Mouse (Mus musculus) hindbrain, embryonic 16.5 days (tissue): ENCODE data around the gene AI182371. TPM values are rescaled to one million over a fixed set of nuclear protein-coding genes. Genes with fewer than 3 reads are reported as not detected.

ENCODE experiments used
- ATAC-seq: fragments of 200-750 bp; cut with Nextera tagmentation; 2 replicates; pipeline ENCODE4 v1.8.0; 2017; ENCODE audit warnings: moderate TSS enrichment, moderate library complexity
- H3K27ac ChIP-seq: fragments of 300-500 bp; sonication (generic); 2 replicates; pipeline ENCODE4 v1.5.1; 2014; ENCODE audit warnings: low read depth, mild to moderate bottlenecking, control low read depth, low read length, moderate library complexity
- H3K27me3 ChIP-seq: fragments of 300-500 bp; sonication (generic); replicated peaks from 2 replicates; pipeline ENCODE4 v1.6.1; 2014; ENCODE audit warnings: low read length; ENCODE audit not compliant: control insufficient read depth, insufficient read depth
- H3K36me3 ChIP-seq: fragments of 300-500 bp; sonication (generic); 2 replicates; pipeline ENCODE4 v1.6.1; 2014; ENCODE audit warnings: mild to moderate bottlenecking, low read length, moderate library complexity, mixed read lengths; ENCODE audit not compliant: control insufficient read depth, insufficient read depth
- H3K4me1 ChIP-seq: fragments of 300-500 bp; sonication (generic); 2 replicates; pipeline ENCODE4 v1.6.1; 2014; ENCODE audit warnings: low read depth, low read length; ENCODE audit not compliant: control insufficient read depth, insufficient read depth
- H3K4me2 ChIP-seq: fragments of 300-500 bp; sonication (generic); 2 replicates; pipeline ENCODE4 v1.6.1; 2014; ENCODE audit warnings: mild to moderate bottlenecking, low read length, control low read depth, moderate library complexity
- H3K4me3 ChIP-seq: fragments of 300-500 bp; sonication (generic); 2 replicates; pipeline ENCODE4 v1.5.1; 2014; ENCODE audit warnings: mild to moderate bottlenecking, low read length, control low read depth, moderate library complexity
- H3K9ac ChIP-seq: fragments of 300-500 bp; sonication (generic); 2 replicates; pipeline ENCODE4 v1.6.1; 2014; ENCODE audit warnings: low read depth, mild to moderate bottlenecking, control low read depth, low read length, moderate library complexity
- H3K9me3 ChIP-seq: fragments of 300-500 bp; sonication (generic); 2 replicates; pipeline ENCODE4 v1.6.1; 2014; ENCODE audit warnings: mild to moderate bottlenecking, low read length, moderate library complexity; ENCODE audit not compliant: control insufficient read depth
- WGBS: fragments of 180-500 bp; shearing (Covaris S2); extraction: QIAGEN DNeasy Blood & Tissue Kit; methylation state at CpG from one replicate; pipeline ENCODE4 v1.1.7; 2014; 5-methylcytosine and 5-hydroxymethylcytosine counted together
- polyA plus RNA-seq: library from polyadenylated mRNA; unstranded; fragments of >200 nt; fragmentation: Nextera tagmentation; extraction: Ambion mirVana; gene quantifications from 2 replicates; pipeline ENCODE4 v1.2.1, GENCODE M21; 2015

AI182371 gene
- polyA plus RNA-seq, 1 experiment from 2014 or later: 0.60 TPM

DNA sequence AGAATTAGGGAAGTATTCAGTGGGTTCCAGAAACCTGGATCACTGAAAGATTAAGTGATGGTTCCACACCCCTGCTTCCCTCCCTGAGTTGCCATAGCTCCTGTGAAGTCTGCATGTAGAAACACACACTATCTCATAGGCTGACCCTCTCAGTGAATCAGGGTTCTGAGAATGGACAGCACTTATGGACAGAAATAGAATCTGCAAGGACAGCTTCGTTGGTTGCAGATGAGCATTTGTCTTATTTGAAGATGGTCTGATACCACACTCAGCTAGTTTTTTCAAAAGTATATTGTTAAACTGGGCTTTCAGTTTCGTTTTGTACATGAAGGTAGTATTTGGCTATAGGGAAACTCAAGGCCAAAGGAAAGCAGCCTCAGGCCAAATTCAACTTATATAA is 9.2 kb upstream of the AI182371 start:
- H3K27me3 ChIP-seq: no peaks in the 10 kb centered on the region
- no peaks in the 10 kb centered on the region for H3K9me3 ChIP-seq
- 0 out of 2 replicates have a peak overlapping the region, but pooled peaks have one; percentile 21 for H3K4me2 ChIP-seq
- no peak for ATAC-seq
- no peaks in the 10 kb centered on the region; the same call in 1 of the 2 replicates for H3K36me3 ChIP-seq
- H3K4me3 ChIP-seq: no peak overlapping the region
- H3K4me1 ChIP-seq: 0 out of 2 replicates have a peak, but pooled peaks cover 3% of the 10 kb centered on the region
- no peak overlapping the region for H3K27ac ChIP-seq
- WGBS: 76% methylated on average over 2 of the region's 2 CpGs
- no peak overlapping the region for H3K9ac ChIP-seq

DNA sequence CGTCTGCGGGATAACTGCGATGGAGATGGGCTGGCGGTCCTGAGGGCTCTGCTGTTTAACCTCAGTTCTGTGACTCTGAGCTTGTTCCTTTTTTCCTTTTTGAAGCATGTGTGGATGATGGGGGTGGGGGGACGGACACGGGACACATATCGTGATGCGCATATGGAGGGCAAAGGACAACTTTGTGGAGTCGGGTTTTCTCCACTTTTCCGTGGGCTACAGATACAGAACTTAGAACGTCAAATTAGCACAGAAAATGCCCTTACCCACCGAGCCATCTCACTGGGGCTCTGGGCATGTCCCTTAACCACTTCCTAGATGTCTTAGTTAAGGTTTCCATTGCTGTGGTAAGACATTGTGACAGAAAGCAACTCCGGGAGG is 8.6 kb upstream of the AI182371 start:
- H3K27ac ChIP-seq: peak overlapping the region; percentile 74
- 0 out of 2 replicates have a peak, but pooled peaks have one; percentile 2 for ATAC-seq

DNA sequence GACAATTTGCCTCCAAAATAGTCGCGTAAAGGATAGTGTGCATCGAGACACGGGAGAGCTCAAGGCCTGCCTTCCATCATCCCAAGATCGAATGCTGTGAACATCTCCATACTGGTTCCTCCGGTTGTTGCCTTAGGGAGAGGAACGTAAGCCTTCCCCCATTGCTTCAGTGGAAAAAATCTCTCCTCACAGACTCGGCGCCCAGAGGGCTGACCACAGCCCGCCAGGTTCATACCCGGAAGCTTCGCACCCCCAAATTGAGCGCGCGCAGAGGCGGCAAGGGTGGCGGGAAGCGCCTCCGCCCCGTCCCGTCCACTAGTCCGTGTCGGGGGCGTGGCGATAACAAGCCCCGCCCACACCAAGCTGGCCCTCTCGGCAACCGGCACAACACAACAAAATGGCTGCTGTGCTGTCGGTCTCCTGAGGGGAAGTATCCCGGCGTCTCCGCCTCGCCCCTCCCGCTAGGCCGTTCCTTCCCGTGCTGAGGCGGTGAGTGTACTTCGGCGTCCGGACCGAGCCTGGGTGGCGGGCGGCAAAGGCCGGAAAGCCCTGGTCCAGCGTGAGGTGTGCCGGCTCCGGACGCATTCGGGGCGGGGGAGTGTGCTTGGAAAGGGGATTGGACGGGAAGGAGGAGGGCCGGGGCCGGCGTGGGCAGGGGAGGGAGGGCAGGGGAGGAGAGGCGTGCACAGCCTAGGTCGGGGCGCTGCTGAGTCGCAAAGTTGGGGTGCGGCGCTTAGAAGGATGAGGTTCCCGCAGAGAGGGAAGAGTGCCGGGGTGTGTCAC is 8.0 kb upstream of the AI182371 start, which contains the start of gene Cntrl:
TSS of gene Cntrl (plus strand) at position 352 of the 783 bp plus-strand sequence.
- WGBS: under 1% methylated on average over 59 of the region's 62 CpGs
- Histone ChIP-seq H3K27me3 (no peaks in the 10 kb centered on the region), H3K4me1 (0 out of 2 replicates have a peak, but pooled peaks cover 3% of the 10 kb centered on the region), H3K4me3 (peak within 1 kb of the TSS; percentile 54), H3K9ac (peak within 1 kb of the TSS; percentile 73), H3K4me2 (peak within 1 kb of the TSS; percentile 81), H3K9me3 (no peaks in the 10 kb centered on the region), H3K27ac (peak within 1 kb of the TSS; percentile 74), H3K36me3 (no peaks in the 10 kb centered on the region)
- ATAC-seq: peak; percentile 97

More for the DNA sequence above, 8.6 kb upstream of the AI182371 start:
- Histone ChIP-seq H3K9ac (peak overlapping the region; percentile 73), H3K27me3 (no peaks in the 10 kb centered on the region), H3K36me3 (no peaks in the 10 kb centered on the region), H3K4me2 (peak overlapping the region; percentile 81), H3K4me1 (0 out of 2 replicates have a peak, but pooled peaks cover 3% of the 10 kb centered on the region), H3K9me3 (no peaks in the 10 kb centered on the region), H3K4me3 (peak overlapping the region; percentile 54)
- 2% methylated on average over 13 of the region's 13 CpGs for WGBS

DNA sequence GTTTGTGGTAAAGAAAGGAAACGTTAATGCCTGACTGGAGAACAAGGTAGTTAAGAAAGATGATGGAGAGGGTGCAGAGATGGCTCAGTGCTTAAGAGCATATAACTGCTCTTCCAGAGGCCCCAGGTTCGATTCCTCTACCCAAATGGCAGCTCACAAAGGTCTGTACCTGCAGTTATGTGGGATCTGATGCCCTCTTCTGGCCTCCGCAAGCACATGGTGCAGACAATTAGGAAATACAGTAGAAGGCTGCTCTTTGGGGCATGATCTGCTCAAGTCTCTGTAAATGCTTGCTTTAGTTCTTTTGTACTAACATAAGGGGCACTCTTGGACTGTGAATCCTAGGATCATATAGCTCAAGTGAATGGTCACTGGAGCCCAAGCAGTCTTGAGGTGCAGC is 7.4 kb upstream of the AI182371 start:
- peak overlapping the region; percentile 74 for H3K27ac ChIP-seq
- H3K4me3 ChIP-seq: peak overlapping the region; percentile 54
- no peaks in the 10 kb centered on the region for H3K36me3 ChIP-seq
- H3K27me3 ChIP-seq: no peaks in the 10 kb centered on the region
- 0 out of 2 replicates have a peak, but pooled peaks cover 3% of the 10 kb centered on the region for H3K4me1 ChIP-seq
- H3K9me3 ChIP-seq: no peaks in the 10 kb centered on the region
- peak; percentile 63 for ATAC-seq
- WGBS: 27% methylated on average over 3 of the region's 3 CpGs
- H3K9ac ChIP-seq: peak overlapping the region; percentile 73
- peak overlapping the region; percentile 58 for H3K4me2 ChIP-seq

DNA sequence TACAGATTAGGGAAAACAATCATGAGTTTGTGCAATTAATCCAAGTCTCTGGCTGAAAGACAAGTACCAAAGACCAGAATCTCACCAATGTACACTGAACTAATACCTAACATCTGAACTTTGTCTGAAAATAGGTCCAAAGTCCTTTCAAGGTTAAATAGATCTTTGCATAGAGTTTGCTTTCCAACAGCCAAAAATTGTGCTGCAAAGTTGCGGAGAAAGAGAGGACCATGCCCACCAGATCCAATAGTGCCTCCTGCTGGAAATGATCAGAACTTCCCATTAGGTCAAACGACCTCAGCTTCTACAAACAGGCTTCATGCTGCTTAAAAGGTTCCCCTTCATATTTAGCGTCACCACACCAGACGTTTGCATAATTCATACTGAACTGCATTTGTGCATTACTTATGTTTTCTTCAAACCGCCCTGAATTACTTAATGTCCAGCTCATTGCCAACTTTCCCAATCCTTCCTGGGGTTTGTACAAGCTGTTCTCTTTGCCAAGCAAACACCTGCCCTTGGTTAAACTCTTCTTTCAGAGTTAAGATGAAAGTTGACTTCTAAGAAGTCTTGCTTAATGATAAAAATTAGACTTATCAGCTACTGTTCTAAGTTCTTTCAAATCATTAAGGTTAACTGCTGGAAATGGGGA is 6.8 kb upstream of the AI182371 start:
- H3K4me3 ChIP-seq: no peak overlapping the region
- no peaks in the 10 kb centered on the region for H3K9me3 ChIP-seq
- no peaks in the 10 kb centered on the region for H3K27me3 ChIP-seq
- no peak for ATAC-seq
- WGBS: 52% methylated on average over 5 of the region's 5 CpGs
- H3K36me3 ChIP-seq: no peaks in the 10 kb centered on the region
- H3K4me1 ChIP-seq: 0 out of 2 replicates have a peak, but pooled peaks cover 3% of the 10 kb centered on the region
- no peak overlapping the region for H3K9ac ChIP-seq
- H3K27ac ChIP-seq: no peak overlapping the region
- no peak overlapping the region for H3K4me2 ChIP-seq

DNA sequence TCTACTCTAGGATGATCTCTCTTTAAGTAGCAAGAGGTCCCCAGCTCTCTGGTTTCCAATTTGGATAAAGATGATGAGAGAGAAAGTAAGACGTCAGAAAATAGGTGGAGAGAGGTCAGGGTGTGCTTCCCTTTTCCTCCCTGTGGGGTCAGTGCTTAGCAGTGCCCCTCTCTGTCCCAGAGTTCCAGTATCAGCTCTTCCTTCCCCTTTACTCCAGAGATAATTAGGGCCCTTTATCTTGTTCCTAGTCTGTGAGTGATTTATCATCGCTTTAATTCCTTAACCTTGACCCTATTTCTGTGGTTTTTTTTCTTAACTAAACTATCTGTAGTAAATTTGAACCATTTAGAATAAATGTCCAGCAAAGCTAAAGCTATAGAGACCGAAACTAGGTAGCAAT is 3.5 kb upstream of the AI182371 start:
- WGBS: 67% methylated on average over 3 of the region's 3 CpGs
- Histone ChIP-seq H3K4me1 (no peaks in the 10 kb centered on the region), H3K27me3 (no peaks in the 10 kb centered on the region), H3K9me3 (no peaks in the 10 kb centered on the region), H3K9ac (no peak overlapping the region), H3K27ac (no peak overlapping the region), H3K36me3 (no peaks in the 10 kb centered on the region), H3K4me2 (no peak overlapping the region), H3K4me3 (no peak overlapping the region)
- ATAC-seq: no peak

DNA sequence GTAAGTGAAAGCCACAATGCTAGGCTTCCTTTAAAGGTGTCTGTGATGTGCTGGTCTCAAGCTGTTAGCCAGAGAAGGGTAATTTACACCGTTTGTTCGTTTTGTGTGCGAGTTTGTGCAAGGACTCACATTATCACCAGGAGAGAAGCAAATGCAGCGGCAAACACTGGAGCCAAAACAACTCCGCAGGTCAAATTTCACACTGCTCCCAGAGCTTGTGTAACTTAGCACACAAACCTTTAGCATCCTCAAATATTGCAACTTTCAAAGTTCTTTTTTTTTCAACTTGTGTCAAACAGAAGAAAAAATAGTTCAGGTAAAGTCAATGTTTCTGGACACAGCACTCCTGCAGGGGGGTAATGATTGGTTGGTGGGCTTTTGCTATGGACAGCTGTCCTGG is 2.2 kb upstream of the AI182371 start:
- Histone ChIP-seq H3K4me2 (no peak overlapping the region), H3K4me3 (no peak overlapping the region), H3K27me3 (no peaks in the 10 kb centered on the region), H3K9me3 (no peaks in the 10 kb centered on the region), H3K27ac (no peak overlapping the region), H3K4me1 (no peaks in the 10 kb centered on the region), H3K36me3 (no peaks in the 10 kb centered on the region), H3K9ac (no peak overlapping the region)
- no peak for ATAC-seq
- WGBS: 70% methylated on average over 5 of the region's 5 CpGs

DNA sequence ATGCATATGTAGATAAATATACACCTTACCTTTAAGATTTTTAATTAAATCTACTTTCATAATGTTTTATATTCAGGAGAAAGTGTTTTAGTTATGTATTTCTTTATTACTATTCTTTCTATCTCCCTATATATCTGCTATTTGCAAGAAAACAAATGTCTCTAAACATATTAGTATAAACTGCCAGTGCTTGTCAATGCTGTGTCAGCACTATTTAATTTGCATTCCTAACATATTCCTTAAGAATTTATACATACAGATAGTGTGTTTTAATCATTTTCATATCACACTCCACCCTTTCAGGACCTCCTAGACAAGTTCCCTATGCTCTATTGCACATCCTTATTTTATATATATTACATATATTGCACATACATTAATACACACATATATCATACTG is 1.4 kb upstream of the AI182371 start:
- H3K27me3 ChIP-seq: no peaks in the 10 kb centered on the region
- H3K4me3 ChIP-seq: no peak overlapping the region
- H3K27ac ChIP-seq: no peak overlapping the region
- H3K9ac ChIP-seq: no peak overlapping the region
- no peaks in the 10 kb centered on the region for H3K9me3 ChIP-seq
- H3K4me2 ChIP-seq: no peak overlapping the region
- no peaks in the 10 kb centered on the region for H3K36me3 ChIP-seq
- H3K4me1 ChIP-seq: no peaks in the 10 kb centered on the region
- no peak for ATAC-seq

DNA sequence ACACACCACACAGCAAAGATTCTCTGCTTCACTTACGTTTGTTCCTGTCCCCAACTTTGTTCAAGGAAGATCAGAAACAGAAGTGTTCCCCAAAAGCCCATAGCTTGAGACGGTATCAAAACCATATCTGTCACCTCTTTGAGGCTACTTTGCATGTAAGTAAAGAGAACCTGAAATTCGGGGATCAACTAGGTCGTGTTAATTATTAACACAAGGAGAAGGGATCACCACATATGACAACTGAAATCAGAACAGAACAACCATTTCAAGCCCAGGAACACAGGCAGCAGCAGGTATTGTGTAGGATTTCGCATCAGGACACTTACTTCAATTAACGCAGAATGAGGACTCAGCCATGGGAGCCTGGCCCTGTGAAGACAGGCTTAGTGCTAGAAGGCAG is 814 bp downstream of the AI182371 start:
- no peak overlapping the region for H3K27ac ChIP-seq
- H3K4me2 ChIP-seq: no peak overlapping the region
- no peak overlapping the region for H3K9ac ChIP-seq
- ATAC-seq: no peak
- H3K36me3 ChIP-seq: no peaks in the 10 kb centered on the region
- no peaks in the 10 kb centered on the region for H3K4me1 ChIP-seq
- 85% methylated on average over 6 of the region's 6 CpGs for WGBS
- no peaks in the 10 kb centered on the region for H3K27me3 ChIP-seq
- H3K9me3 ChIP-seq: no peaks in the 10 kb centered on the region
- H3K4me3 ChIP-seq: no peak overlapping the region
